Mouse (Mus musculus) adipocyte (in vitro differentiated cells): ENCODE measurements at regions not wholly inside any gene's neighbourhood (a gene's known extent, or its start where the extent isn't known, plus 50 kb on each side); places are given as distances from the start of the nearest gene placed in this dataset.
"Not testable (repeated sequence)": the region's sequence is repeated elsewhere in the genome, so short reads cannot be mapped to it uniquely, and the experiment has no call there.

Source experiments
- DNase-seq: peaks from one replicate; pipeline ENCODE4 v3.0.0-alpha.2; 2016; ENCODE audit warnings: low spot score

- no peak for DNase-seq
Observed at GRCm38 (mm10) chr3:57963965-57964364, 116.1 kb upstream of the Pfn2 start.

- not testable (repeated sequence) for DNase-seq
Observed at GRCm38 (mm10) chr3:57970614-57971013, 122.7 kb upstream of the Pfn2 start.

- DNase-seq = no peak
Observed at GRCm38 (mm10) chr3:57972469-57973245, 124.8 kb upstream of the Pfn2 start.

- DNase-seq = no peak
Observed at GRCm38 (mm10) chr3:57973546-57973945, 125.7 kb upstream of the Pfn2 start.

- no peak for DNase-seq
Observed at GRCm38 (mm10) chr3:57975379-57975778, 127.5 kb upstream of the Pfn2 start.

- DNase-seq = no peak
Observed at GRCm38 (mm10) chr3:57976640-57977229, 128.9 kb upstream of the Pfn2 start.

GRCm38 (mm10) chr3:57988175-57988574, 140.3 kb upstream of the Pfn2 start:
- no peak for DNase-seq

- DNase-seq = no peak
Observed at GRCm38 (mm10) chr3:57990738-57991137, 142.9 kb upstream of the Pfn2 start.

GRCm38 (mm10) chr3:57998121-57999102, 150.5 kb upstream of the Pfn2 start:
- DNase-seq = peak; percentile 21

GRCm38 (mm10) chr3:58002792-58003574, 155.1 kb upstream of the Pfn2 start:
- DNase-seq = no peak

GRCm38 (mm10) chr3:58024750-58025392, 177.0 kb upstream of the Pfn2 start:
- DNase-seq = no peak

- no peak for DNase-seq
Observed at GRCm38 (mm10) chr3:58049618-58050017, 201.7 kb upstream of the Pfn2 start.

GRCm38 (mm10) chr3:58054726-58055125, 206.8 kb upstream of the Pfn2 start:
- DNase-seq = no peak

GRCm38 (mm10) chr3:58055181-58055580, 207.3 kb upstream of the Pfn2 start:
- DNase-seq = no peak

- DNase-seq = no peak
Observed at GRCm38 (mm10) chr3:58056191-58057063, 208.5 kb upstream of the Pfn2 start.

- DNase-seq = no peak
Observed at GRCm38 (mm10) chr3:58057064-58057396, 209.2 kb upstream of the Pfn2 start.

- no peak for DNase-seq
Observed at GRCm38 (mm10) chr3:58058134-58058533, 210.3 kb upstream of the Pfn2 start.

- DNase-seq = no peak
Observed at GRCm38 (mm10) chr3:58063852-58064549, 216.1 kb upstream of the Pfn2 start.

GRCm38 (mm10) chr3:58071574-58071973, 223.7 kb upstream of the Pfn2 start:
- no peak for DNase-seq
